Mouse (Mus musculus): Measurements from ENCODE around the gene Cbr4. TPM values are rescaled to one million over a fixed set of nuclear protein-coding genes. Genes with fewer than 3 reads are reported as not detected.

The Cbr4 gene
- polyA plus RNA-seq, 2 experiments, result 17.4 to 32.3 TPM

- whole genome bisulfite sequencing, result 83% methylated on average over 2 of the region's 2 CpGs
- no peaks in the 10 kb centered on the region for H3K9me3 ChIP-seq (ENCODE audit: control insufficient read depth, low read length)
- TF ChIP-seq POLR2A (IDR thresholded peaks at IDR 0.05; ENCODE audit: borderline replicate concordance, extremely low read depth, insufficient read depth, insufficient read length), result no peak
Measured at GRCm38 (mm10) chr8:61464393-61464792, 23.1 kb upstream of the Cbr4 start.

GRCm38 (mm10) chr8:61466696-61467552, 20.6 kb upstream of the Cbr4 start:
- no peak for TF ChIP-seq POLR2A (IDR thresholded peaks at IDR 0.05; ENCODE audit: borderline replicate concordance, extremely low read depth, insufficient read depth, insufficient read length)
- no peaks in the 10 kb centered on the region for H3K27me3 ChIP-seq (ENCODE audit: control insufficient read depth, insufficient read depth, low read length)
- H3K9me3 ChIP-seq (ENCODE audit: control insufficient read depth, low read length), result no peaks in the 10 kb centered on the region

More at GRCm38 (mm10) chr8:61464393-61464792, 23.1 kb upstream of the Cbr4 start:
- Histone ChIP-seq H3K4me2 (replicated peaks; ENCODE audit: low read depth, low read length, severe bottlenecking) (no peak overlapping the region), H3K4me1 (ENCODE audit: control insufficient read depth, insufficient read depth, low read length) (no peaks in the 10 kb centered on the region), H3K4me3 (replicated peaks; ENCODE audit: low read length) (no peak overlapping the region), H3K9ac (ENCODE audit: low read depth, low read length, severe bottlenecking) (no peak overlapping the region), H3K36me3 (ENCODE audit: control insufficient read depth, insufficient read depth, low read length) (no peaks in the 10 kb centered on the region), H3K27ac (replicated peaks; ENCODE audit: low read depth, low read length) (no peak overlapping the region), H3K27me3 (ENCODE audit: control insufficient read depth, insufficient read depth, low read length) (no peaks in the 10 kb centered on the region)
- DNase-seq (ENCODE audit: low spot score) (no peak), ATAC-seq (ENCODE audit: low FRiP score, low read depth) (no peak)

DNA sequence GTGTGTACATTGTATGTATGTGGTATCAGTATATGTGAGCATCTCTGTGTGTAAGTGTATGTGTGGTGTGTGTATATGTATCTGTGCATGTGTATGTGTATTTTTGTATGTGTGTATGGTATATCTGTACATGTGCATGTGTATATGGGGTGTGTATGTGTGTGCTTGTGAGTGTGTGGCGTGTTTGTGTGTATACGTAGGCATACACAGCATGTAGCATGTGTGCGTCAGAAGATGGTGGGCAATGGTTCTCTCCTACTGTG, 20.1 kb upstream of the Cbr4 start:
- H3K27me3 ChIP-seq (ENCODE audit: control insufficient read depth, insufficient read depth, low read length), result no peaks in the 10 kb centered on the region
- no peak overlapping the region for H3K27ac ChIP-seq (replicated peaks; ENCODE audit: low read depth, low read length)
- no peak for TF ChIP-seq POLR2A (IDR thresholded peaks at IDR 0.05; ENCODE audit: borderline replicate concordance, extremely low read depth, insufficient read depth, insufficient read length)
- no peaks in the 10 kb centered on the region for H3K36me3 ChIP-seq (ENCODE audit: control insufficient read depth, insufficient read depth, low read length)
- ATAC-seq (ENCODE audit: low FRiP score, low read depth) (no peak), DNase-seq (ENCODE audit: low spot score) (no peak)
- no peak overlapping the region for H3K9ac ChIP-seq (ENCODE audit: low read depth, low read length, severe bottlenecking)
- H3K9me3 ChIP-seq (ENCODE audit: control insufficient read depth, low read length), result no peaks in the 10 kb centered on the region
- H3K4me1 ChIP-seq (ENCODE audit: control insufficient read depth, insufficient read depth, low read length), result no peaks in the 10 kb centered on the region
- no peak overlapping the region for H3K4me3 ChIP-seq (replicated peaks; ENCODE audit: low read length)
- no peak overlapping the region for H3K4me2 ChIP-seq (replicated peaks; ENCODE audit: low read depth, low read length, severe bottlenecking)
- WGBS, result 91% methylated on average over 3 of the region's 3 CpGs

More at GRCm38 (mm10) chr8:61466696-61467552, 20.6 kb upstream of the Cbr4 start:
- no peak overlapping the region for H3K27ac ChIP-seq (replicated peaks; ENCODE audit: low read depth, low read length)
- no peak overlapping the region for H3K4me3 ChIP-seq (replicated peaks; ENCODE audit: low read length)
- WGBS, result 90% methylated on average over 15 of the region's 15 CpGs
- DNase-seq (ENCODE audit: low spot score) (no peak), ATAC-seq (ENCODE audit: low FRiP score, low read depth) (no peak)
- H3K4me2 ChIP-seq (replicated peaks; ENCODE audit: low read depth, low read length, severe bottlenecking), result no peak overlapping the region
- no peaks in the 10 kb centered on the region for H3K4me1 ChIP-seq (ENCODE audit: control insufficient read depth, insufficient read depth, low read length)
- H3K9ac ChIP-seq (ENCODE audit: low read depth, low read length, severe bottlenecking), result no peak overlapping the region
- H3K36me3 ChIP-seq (ENCODE audit: control insufficient read depth, insufficient read depth, low read length), result no peaks in the 10 kb centered on the region

DNA sequence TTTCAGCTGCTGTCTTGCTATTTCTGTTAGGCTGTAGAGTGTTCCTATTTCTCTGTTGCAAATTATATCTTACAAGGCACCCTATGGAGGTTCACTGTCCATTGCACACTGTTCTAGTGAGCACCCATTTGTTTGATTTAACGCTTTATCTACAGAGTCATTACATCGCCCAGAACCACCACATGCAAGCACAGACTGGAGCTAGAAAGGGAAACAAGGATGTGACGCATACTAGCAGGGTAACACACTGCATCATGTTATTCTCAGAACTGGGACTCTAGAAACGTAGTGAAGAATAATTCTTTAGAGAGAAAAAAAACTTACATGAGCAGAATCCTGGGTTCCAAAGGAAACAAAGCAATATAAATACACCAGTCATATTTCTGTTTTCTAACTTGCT, 17.3 kb upstream of the Cbr4 start:
- Histone ChIP-seq H3K4me1 (ENCODE audit: control insufficient read depth, insufficient read depth, low read length) (no peaks in the 10 kb centered on the region), H3K4me3 (replicated peaks; ENCODE audit: low read length) (no peak overlapping the region)
- no peak for DNase-seq (ENCODE audit: low spot score)

DNA sequence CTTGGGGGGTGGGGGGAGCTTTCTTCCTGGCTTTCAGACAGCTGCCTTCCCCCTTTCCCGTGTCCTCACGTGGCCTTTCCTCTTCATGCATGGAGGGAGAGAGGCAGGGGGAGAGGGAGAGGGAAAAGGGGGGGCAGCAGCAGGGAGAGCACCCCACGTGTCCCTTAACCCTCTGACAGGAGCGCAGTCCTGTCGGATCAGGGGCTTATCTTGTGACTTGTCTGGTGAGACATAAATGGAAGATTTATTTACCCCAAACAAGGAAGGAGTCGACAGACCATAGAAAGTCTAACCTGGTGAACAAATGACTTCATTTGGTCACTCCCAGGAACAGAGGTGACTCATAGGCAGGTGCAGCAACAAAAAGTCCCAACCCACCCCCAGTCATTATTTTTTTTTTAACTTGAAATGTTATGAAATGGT, 12.3 kb upstream of the Cbr4 start:
- 61% methylated on average over 6 of the region's 6 CpGs for WGBS
- no peak overlapping the region for H3K27ac ChIP-seq (replicated peaks; ENCODE audit: low read depth, low read length)
- H3K36me3 ChIP-seq (ENCODE audit: control insufficient read depth, insufficient read depth, low read length), result no peaks in the 10 kb centered on the region
- ATAC-seq (ENCODE audit: low FRiP score, low read depth), result no peak
- H3K9me3 ChIP-seq (ENCODE audit: control insufficient read depth, low read length), result no peaks in the 10 kb centered on the region
- DNase-seq (ENCODE audit: low spot score), result no peak
- H3K4me1 ChIP-seq (ENCODE audit: control insufficient read depth, insufficient read depth, low read length), result no peaks in the 10 kb centered on the region
- TF ChIP-seq POLR2A (IDR thresholded peaks at IDR 0.05; ENCODE audit: borderline replicate concordance, extremely low read depth, insufficient read depth, insufficient read length), result no peak
- no peak overlapping the region for H3K4me3 ChIP-seq (replicated peaks; ENCODE audit: low read length)
- no peak overlapping the region for H3K9ac ChIP-seq (ENCODE audit: low read depth, low read length, severe bottlenecking)
- no peak overlapping the region for H3K4me2 ChIP-seq (replicated peaks; ENCODE audit: low read depth, low read length, severe bottlenecking)
- no peaks in the 10 kb centered on the region for H3K27me3 ChIP-seq (ENCODE audit: control insufficient read depth, insufficient read depth, low read length)

More for the DNA sequence above, 17.3 kb upstream of the Cbr4 start:
- Histone ChIP-seq H3K27ac (replicated peaks; ENCODE audit: low read depth, low read length) (no peak overlapping the region), H3K4me2 (replicated peaks; ENCODE audit: low read depth, low read length, severe bottlenecking) (no peak overlapping the region), H3K9me3 (ENCODE audit: control insufficient read depth, low read length) (no peaks in the 10 kb centered on the region), H3K27me3 (ENCODE audit: control insufficient read depth, insufficient read depth, low read length) (no peaks in the 10 kb centered on the region), H3K36me3 (ENCODE audit: control insufficient read depth, insufficient read depth, low read length) (no peaks in the 10 kb centered on the region), H3K9ac (ENCODE audit: low read depth, low read length, severe bottlenecking) (no peak overlapping the region)
- no peak for ATAC-seq (ENCODE audit: low FRiP score, low read depth)
- WGBS, result 87% methylated on average over 4 of the region's 4 CpGs
- TF ChIP-seq POLR2A (IDR thresholded peaks at IDR 0.05; ENCODE audit: borderline replicate concordance, extremely low read depth, insufficient read depth, insufficient read length), result no peak

Data from limb, embryonic 14.5 days (tissue).